Mouse (Mus musculus): ENCODE results near the gene Timm17b. TPM values are rescaled to one million over a fixed set of nuclear protein-coding genes. Genes with fewer than 3 reads are reported as not detected.

Timm17b gene
- total and polyA plus RNA-seq, 3 experiments, result 33.1 to 76.7 (median 38.8) TPM

- DNase-seq (ENCODE audit: extremely low read depth), result peak; percentile 94
- H3K79me2 ChIP-seq (replicated peaks; ENCODE audit: control insufficient read depth, extremely low read depth, insufficient read depth, poor library complexity, severe bottlenecking), result no peaks in the 10 kb centered on the region
- no peak overlapping the region for H3K27ac ChIP-seq (ENCODE audit: insufficient read depth, low read depth)
- peaks cover 0 to 4% of the 10 kb centered on the region in 2 experiments; a peak in 1 of 4 replicates for H3K4me1 ChIP-seq (ENCODE audit: control insufficient read depth in 1 of 2, insufficient read depth in 2 of 2)
- dilution Hi-C loops (cut with MboI; ENCODE audit: extremely low pct_ligation_motif_present, extremely low pct_unique_long_range_greater_than_20kb, low sequenced_read_pairs) (no loop called here), in situ Hi-C loops (cut with MboI; ENCODE audit: low pct_ligation_motif_present, low pct_unique_long_range_greater_than_20kb, low sequenced_read_pairs) (no loop called here)
- no peak for TF ChIP-seq JUND (conservative IDR thresholded peaks at IDR 0.05; ENCODE audit: low read depth, low read length)
- TF ChIP-seq USF1 (IDR thresholded peaks at IDR 0.05; ENCODE audit: low read depth, low read length), result no peak; the same call in 1 of the 2 replicates
- no peak for TF ChIP-seq SMC3 (IDR thresholded peaks at IDR 0.05; ENCODE audit: low read depth, low read length)
- no peak for TF ChIP-seq CTCF (conservative IDR thresholded peaks at IDR 0.05 in 1 of 2, IDR thresholded peaks at IDR 0.05 in 1 of 2; ENCODE audit: low read depth in 2 of 2, low read length in 2 of 2)
- peak; percentile 57 for TF ChIP-seq HCFC1 (IDR thresholded peaks at IDR 0.05; ENCODE audit: low read depth, low read length)
- TF ChIP-seq NRF1 (IDR thresholded peaks at IDR 0.05; ENCODE audit: low read depth, low read length), result peak; percentile 86
- TF ChIP-seq ELF1 (IDR thresholded peaks at IDR 0.05; ENCODE audit: low read depth, low read length), result peak; percentile 42; the same call in 1 of the 2 replicates
- TF ChIP-seq RAD21 (IDR thresholded peaks at IDR 0.05; ENCODE audit: low read depth, low read length), result no peak
- no peak for TF ChIP-seq CHD1 (IDR thresholded peaks at IDR 0.05; ENCODE audit: low read depth, low read length)
- TF ChIP-seq TBP (conservative IDR thresholded peaks at IDR 0.05; ENCODE audit: low read depth, low read length), result no peak
- no peak for TF ChIP-seq ZNF384 (IDR thresholded peaks at IDR 0.05; ENCODE audit: low read depth, low read length)
- TF ChIP-seq POLR2AphosphoS2 (IDR thresholded peaks at IDR 0.05; ENCODE audit: low read depth, low read length), result no peak
- TF ChIP-seq EP300 (IDR thresholded peaks at IDR 0.05; ENCODE audit: low read length), result no peak
- peak; percentile 65; the same call in 1 of the 2 replicates for TF ChIP-seq MAZ (IDR thresholded peaks at IDR 0.05; ENCODE audit: low read depth, low read length)
- TF ChIP-seq POLR2A (IDR thresholded peaks at IDR 0.05; ENCODE audit: low read depth, low read length), result peak; percentile 54; the same call in 1 of the 2 replicates
- TF ChIP-seq TCF12 (IDR thresholded peaks at IDR 0.05; ENCODE audit: low read depth, low read length), result 0 out of 2 replicates have a peak, but pooled peaks have one; percentile 24
- TF ChIP-seq NELFE (IDR thresholded peaks at IDR 0.05; ENCODE audit: low read depth, low read length), result no peak
- no peak for TF ChIP-seq IRF4 (IDR thresholded peaks at IDR 0.05; ENCODE audit: low read depth, low read length)
- no peak for TF ChIP-seq PAX5 (IDR thresholded peaks at IDR 0.05; ENCODE audit: low read length)
- no peak for TF ChIP-seq KAT2A (IDR thresholded peaks at IDR 0.05; ENCODE audit: insufficient replicate concordance, low read length)
- no peak for TF ChIP-seq E2F4 (IDR thresholded peaks at IDR 0.05; ENCODE audit: insufficient replicate concordance, low read depth, low read length)
- TF ChIP-seq ZMIZ1 (IDR thresholded peaks at IDR 0.05; ENCODE audit: low read depth, low read length), result no peak
- TF ChIP-seq ZC3H11A (IDR thresholded peaks at IDR 0.05; ENCODE audit: low read depth, low read length), result no peak
- TF ChIP-seq UBTF (IDR thresholded peaks at IDR 0.05; ENCODE audit: low read depth, low read length), result no peak
- peak; percentile 16; the same call in 1 of the 2 replicates for TF ChIP-seq BHLHE40 (IDR thresholded peaks at IDR 0.05; ENCODE audit: low read depth, low read length)
- TF ChIP-seq MXI1 (IDR thresholded peaks at IDR 0.05; ENCODE audit: low read depth, low read length), result no peak
- no peak for TF ChIP-seq SIN3A (IDR thresholded peaks at IDR 0.05; ENCODE audit: low read length)
- no peak for TF ChIP-seq GABPA (IDR thresholded peaks at IDR 0.05; ENCODE audit: insufficient replicate concordance, low read depth, low read length)
- peak; percentile 97 for TF ChIP-seq CHD2 (IDR thresholded peaks at IDR 0.05; ENCODE audit: low read length)
- TF ChIP-seq USF2 (conservative IDR thresholded peaks at IDR 0.05; ENCODE audit: low read depth, low read length), result no peak
- no peak for TF ChIP-seq JUN (IDR thresholded peaks at IDR 0.05; ENCODE audit: insufficient read depth, low read depth, low read length)
- TF ChIP-seq MYC (IDR thresholded peaks at IDR 0.05; ENCODE audit: low read depth, low read length), result no peak
- peak; percentile 21; the same call in 1 of the 2 replicates for TF ChIP-seq MEF2A (IDR thresholded peaks at IDR 0.05; ENCODE audit: borderline replicate concordance, low read depth, low read length)
- TF ChIP-seq RCOR1 (conservative IDR thresholded peaks at IDR 0.05; ENCODE audit: low read depth, low read length), result no peak
- no peak for TF ChIP-seq ETS1 (conservative IDR thresholded peaks at IDR 0.05; ENCODE audit: low read depth, low read length)
- TF ChIP-seq MAFK (IDR thresholded peaks at IDR 0.05; ENCODE audit: insufficient replicate concordance, low read length), result no peak
- TF ChIP-seq ZKSCAN1 (IDR thresholded peaks at IDR 0.05; ENCODE audit: borderline replicate concordance, low read depth, low read length), result no peak
- no peak for TF ChIP-seq MAX (IDR thresholded peaks at IDR 0.05; ENCODE audit: low read length)
- peaks cover 4 to 15% of the 10 kb centered on the region in 2 experiments for H3K36me3 ChIP-seq (replicated peaks in 1 of 2; ENCODE audit: control insufficient read depth in 1 of 2, insufficient read depth in 1 of 2, low read length in 1 of 2)
- no peaks in the 10 kb centered on the region for H3K9me3 ChIP-seq (replicated peaks; ENCODE audit: low read length)
- no peaks in the 10 kb centered on the region for H3K27me3 ChIP-seq (replicated peaks)
- peak overlapping the region; percentile 52 to 58 (median 58) for H3K4me3 ChIP-seq (replicated peaks in 1 of 3; ENCODE audit: low read depth in 2 of 3, low read length in 2 of 3, poor library complexity in 1 of 3)
- peak overlapping the region; percentile 79 for H3K9ac ChIP-seq (ENCODE audit: insufficient read depth, low read depth)
- 0 out of 2 replicates have a peak overlapping the region, but pooled peaks have one; percentile 75 for H3K4me2 ChIP-seq (ENCODE audit: insufficient read depth, low read depth, poor library complexity, severe bottlenecking)
These were observed 48.8 kb downstream of the Timm17b start for GRCm38 (mm10) chrX:7947900-7948492.

Data from CH12.LX (cell line).